Mouse (Mus musculus) MEL (cell line): Measurements from ENCODE around the gene Acd. TPM values are rescaled to one million over a fixed set of nuclear protein-coding genes. Genes with fewer than 3 reads are reported as not detected.
A peak's percentile ranks its signal among the peaks of the same experiment; 100 is the strongest.

ENCODE experiments used
- DNase-seq: peaks from one replicate; pipeline ENCODE4 v3.0.0; 2011; ENCODE audit warnings: low read depth, low spot score
- H3K27ac ChIP-seq: 2 replicates; pipeline ENCODE4 v1.5.1; 2012; ENCODE audit warnings: low read depth, mild to moderate bottlenecking, control low read depth, low read length, moderate library complexity; ENCODE audit not compliant: control insufficient read depth
- H3K27me3 ChIP-seq, 2 experiments: fragments of 150-350 bp in 1 of 2; sonication (generic) in 1 of 2; 2 replicates each; pipeline ENCODE4 v1.6.1; 2012; ENCODE audit warnings: low read length in 2 of 2, mild to moderate bottlenecking in 2 of 2, improper control_type of control experiment in 1 of 2, moderate library complexity in 1 of 2; ENCODE audit not compliant: insufficient read depth in 2 of 2, control insufficient read depth in 1 of 2
- H3K36me3 ChIP-seq, 2 experiments: 2 replicates each; pipeline ENCODE4 v1.6.1; 2012 to 2014; ENCODE audit warnings: low read length in 2 of 2, improper control_type of control experiment in 1 of 2, inconsistent platforms in 1 of 2, mild to moderate bottlenecking in 1 of 2; ENCODE audit not compliant: insufficient read depth in 2 of 2, control insufficient read depth in 1 of 2
- H3K4me1 ChIP-seq, 2 experiments: fragments of 150-350 bp in 1 of 2; sonication (generic) in 1 of 2; 2 replicates each; pipeline ENCODE4 v1.6.1; 2012; ENCODE audit warnings: low read length in 2 of 2, improper control_type of control experiment in 1 of 2, mild to moderate bottlenecking in 1 of 2; ENCODE audit not compliant: insufficient read depth in 2 of 2, control insufficient read depth in 1 of 2
- H3K4me3 ChIP-seq, 2 experiments: fragments of 150-350 bp in 1 of 2; sonication (generic) in 1 of 2; 2 replicates each; pipeline ENCODE4 v1.5.1; 2012; ENCODE audit warnings: low read depth in 2 of 2, low read length in 2 of 2, mild to moderate bottlenecking in 2 of 2, moderate library complexity in 2 of 2, control low read depth in 1 of 2, improper control_type of control experiment in 1 of 2; ENCODE audit not compliant: control insufficient read depth in 1 of 2, insufficient read depth in 1 of 2
- H3K79me2 ChIP-seq: 2 replicates; pipeline ENCODE4 v1.6.1; 2012; ENCODE audit warnings: mild to moderate bottlenecking, low read length, moderate library complexity; ENCODE audit not compliant: control insufficient read depth, poor library complexity, insufficient read depth
- H3K9ac ChIP-seq: 2 replicates; pipeline ENCODE4 v1.6.1; 2012; ENCODE audit warnings: low read depth, mild to moderate bottlenecking, control low read depth, low read length, moderate library complexity; ENCODE audit not compliant: control insufficient read depth, poor library complexity, severe bottlenecking
- H3K9me3 ChIP-seq: fragments of 150-350 bp; sonication (generic); replicated peaks from 2 replicates; pipeline ENCODE4 v1.6.1; 2012; ENCODE audit warnings: mild to moderate bottlenecking, low read length, improper control_type of control experiment, moderate library complexity; ENCODE audit not compliant: insufficient read depth
- BHLHE40 ChIP-seq: IDR thresholded peaks from 2 replicates; pipeline ENCODE4 v1.6.1; 2012; ENCODE audit warnings: low read depth, mild to moderate bottlenecking, inconsistent platforms, low read length, improper control_type of control experiment, borderline replicate concordance
- CHD1 ChIP-seq: IDR thresholded peaks from 2 replicates; pipeline ENCODE4 v1.6.1; 2012; ENCODE audit warnings: low read depth, mild to moderate bottlenecking, inconsistent platforms, low read length, improper control_type of control experiment
- CHD2 ChIP-seq: IDR thresholded peaks from 2 replicates; pipeline ENCODE4 v1.6.1; 2011; ENCODE audit warnings: low read length, improper control_type of control experiment
- E2F4 ChIP-seq: IDR thresholded peaks from 2 replicates; pipeline ENCODE4 v1.6.1; 2011; ENCODE audit warnings: low read depth, low read length, improper control_type of control experiment, borderline replicate concordance
- GABPA ChIP-seq: IDR thresholded peaks from 2 replicates; pipeline ENCODE4 v1.6.1; 2012; ENCODE audit warnings: low read depth, mild to moderate bottlenecking, inconsistent platforms, low read length, improper control_type of control experiment, moderate library complexity
- GATA1 ChIP-seq: IDR thresholded peaks from 2 replicates; pipeline ENCODE4 v1.6.1; 2011; ENCODE audit warnings: low read depth, low read length, improper control_type of control experiment
- HCFC1 ChIP-seq: IDR thresholded peaks from 2 replicates; pipeline ENCODE4 v1.6.1; 2012; ENCODE audit warnings: low read depth, mild to moderate bottlenecking, inconsistent platforms, low read length, improper control_type of control experiment, moderate library complexity
- MAFK ChIP-seq: IDR thresholded peaks from 2 replicates; pipeline ENCODE4 v1.6.1; 2011; ENCODE audit warnings: low read depth, mild to moderate bottlenecking, low read length, improper control_type of control experiment, borderline replicate concordance
- MAX ChIP-seq: IDR thresholded peaks from 2 replicates; pipeline ENCODE4 v1.6.1; 2011; ENCODE audit warnings: low read length, improper control_type of control experiment
- MAZ ChIP-seq: IDR thresholded peaks from 2 replicates; pipeline ENCODE4 v1.6.1; 2012; ENCODE audit warnings: low read depth, mild to moderate bottlenecking, inconsistent platforms, low read length, improper control_type of control experiment
- MEF2A ChIP-seq: IDR thresholded peaks from 2 replicates; pipeline ENCODE4 v1.6.1; 2014; ENCODE audit warnings: low read depth, mild to moderate bottlenecking, inconsistent platforms, low read length, improper control_type of control experiment; ENCODE audit not compliant: poor library complexity, insufficient replicate concordance, severe bottlenecking; ENCODE audit errors: extremely low read depth
- MXI1 ChIP-seq: IDR thresholded peaks from 2 replicates; pipeline ENCODE4 v1.6.1; 2011; ENCODE audit warnings: mild to moderate bottlenecking, low read depth, low read length, improper control_type of control experiment
- MYB ChIP-seq: IDR thresholded peaks from 2 replicates; pipeline ENCODE4 v1.6.1; 2011; ENCODE audit warnings: mild to moderate bottlenecking, low read depth, low read length, improper control_type of control experiment
- MYC ChIP-seq: IDR thresholded peaks from 2 replicates; pipeline ENCODE4 v1.6.1; 2011; ENCODE audit warnings: low read depth, mild to moderate bottlenecking, low read length, improper control_type of control experiment, moderate library complexity
- NRF1 ChIP-seq: IDR thresholded peaks from 2 replicates; pipeline ENCODE4 v1.6.1; 2014; ENCODE audit warnings: low read depth, mild to moderate bottlenecking, inconsistent platforms, low read length, improper control_type of control experiment, moderate library complexity; ENCODE audit not compliant: poor library complexity, insufficient read depth, severe bottlenecking
- POLR2AphosphoS2 ChIP-seq: IDR thresholded peaks from 2 replicates; pipeline ENCODE4 v1.6.1; 2011; ENCODE audit warnings: low read length, improper control_type of control experiment
- RCOR1 ChIP-seq: IDR thresholded peaks from 2 replicates; pipeline ENCODE4 v1.6.1; 2012; ENCODE audit warnings: low read depth, mild to moderate bottlenecking, inconsistent platforms, low read length, improper control_type of control experiment
- SIN3A ChIP-seq: IDR thresholded peaks from 2 replicates; pipeline ENCODE4 v1.6.1; 2012; ENCODE audit warnings: low read length, improper control_type of control experiment, inconsistent platforms
- TBP ChIP-seq: IDR thresholded peaks from 2 replicates; pipeline ENCODE4 v1.8.0; 2011; ENCODE audit warnings: low read depth, low read length, improper control_type of control experiment
- TCF12 ChIP-seq: IDR thresholded peaks from 2 replicates; pipeline ENCODE4 v1.6.1; 2014; ENCODE audit warnings: low read depth, mild to moderate bottlenecking, inconsistent platforms, low read length, improper control_type of control experiment, moderate library complexity
- ZC3H11A ChIP-seq: IDR thresholded peaks from 2 replicates; pipeline ENCODE4 v1.6.1; 2012; ENCODE audit warnings: low read depth, mild to moderate bottlenecking, inconsistent platforms, low read length, improper control_type of control experiment
- ZMIZ1 ChIP-seq: IDR thresholded peaks from 2 replicates; pipeline ENCODE4 v1.6.1; 2012; ENCODE audit warnings: low read depth, mild to moderate bottlenecking, inconsistent platforms, low read length, improper control_type of control experiment, moderate library complexity
- ZNF384 ChIP-seq: IDR thresholded peaks from 2 replicates; pipeline ENCODE4 v1.6.1; 2012; ENCODE audit warnings: low read depth, mild to moderate bottlenecking, inconsistent platforms, low read length, improper control_type of control experiment
- polyA plus RNA-seq, 2 experiments: library from polyadenylated mRNA; stranded (reverse) in 1 of 2; unstranded in 1 of 2; fragments of >175 nt in 1 of 2; fragments of >200 nt in 1 of 2; gene quantifications; 2 replicates each; pipeline versions ENCODE4 v1.2.1 to v1.2.4; 2012; ENCODE audit warnings: low replicate concordance in 2 of 2, low read depth in 1 of 2; ENCODE audit not compliant: insufficient read length in 2 of 2, insufficient read depth in 1 of 2, missing spikeins in 1 of 2
- total RNA-seq: library from RNA; depleted of rRNA; stranded (reverse); fragments of 300-350 nt; gene quantifications from 2 replicates; pipeline ENCODE4 v1.2.3, GENCODE M21; 2012

The Acd gene
- total and polyA plus RNA-seq, 3 experiments = 7.5 to 53.9 TPM; not detected in 1

DNA sequence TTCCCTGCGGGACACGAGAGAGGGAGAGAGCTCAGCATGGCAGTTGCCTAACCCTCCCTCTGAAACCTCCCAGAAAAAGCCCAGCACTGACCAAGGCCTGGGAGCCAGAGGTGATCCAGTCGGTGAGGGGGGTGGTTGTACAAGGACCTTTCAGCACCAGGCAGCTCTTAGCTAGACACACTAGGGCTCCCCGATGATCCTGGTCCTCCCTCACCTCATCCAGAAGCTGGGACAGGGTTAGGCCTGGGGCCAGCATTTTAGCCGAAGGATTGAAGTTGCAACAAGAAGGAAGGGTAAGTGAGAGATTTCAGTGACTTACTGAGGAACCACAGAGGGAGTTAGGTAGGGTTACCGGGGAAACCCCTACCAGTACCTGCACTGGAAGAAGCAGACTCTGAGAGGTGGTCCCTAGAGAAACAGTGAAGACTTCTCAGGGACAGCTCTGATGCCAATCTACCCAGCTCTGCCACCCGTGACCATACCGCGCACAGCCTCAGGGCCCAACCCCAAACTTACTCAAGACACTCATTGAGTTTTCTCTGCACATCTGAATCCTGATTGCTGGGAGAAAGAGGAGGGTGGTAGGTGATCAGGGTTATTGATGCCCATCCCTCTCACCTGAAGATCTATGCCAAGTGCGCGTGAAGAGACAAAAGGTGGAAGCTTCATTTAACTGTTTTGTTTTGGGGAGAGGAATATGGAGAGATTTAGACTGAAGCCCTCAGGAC lies 1.2 kb downstream of the Acd start:
- no peaks in the 10 kb centered on the region; a peak in 3 of 4 replicates for H3K36me3 ChIP-seq
- TF ChIP-seq MAFK (no peak), MAX (no peak), TBP (no peak), MAZ (no peak), ZC3H11A (no peak), RCOR1 (no peak), BHLHE40 (no peak), MYC (no peak), NRF1 (no peak), POLR2AphosphoS2 (no peak), GABPA (no peak), TCF12 (no peak), GATA1 (no peak)
- no peaks in the 10 kb centered on the region for H3K9me3 ChIP-seq
- H3K4me1 ChIP-seq = peaks cover 0 to 6% of the 10 kb centered on the region in 2 experiments; a peak in 3 of 4 replicates
- no peak overlapping the region for H3K27ac ChIP-seq
- H3K4me3 ChIP-seq = no peak overlapping the region; a peak in 1 of 4 replicates
- H3K79me2 ChIP-seq = peaks cover 3% of the 10 kb centered on the region; the same call in 1 of the 2 replicates
- peak overlapping the region; percentile 92 for H3K9ac ChIP-seq
- no peaks in the 10 kb centered on the region for H3K27me3 ChIP-seq
- DNase-seq = no peak

DNA sequence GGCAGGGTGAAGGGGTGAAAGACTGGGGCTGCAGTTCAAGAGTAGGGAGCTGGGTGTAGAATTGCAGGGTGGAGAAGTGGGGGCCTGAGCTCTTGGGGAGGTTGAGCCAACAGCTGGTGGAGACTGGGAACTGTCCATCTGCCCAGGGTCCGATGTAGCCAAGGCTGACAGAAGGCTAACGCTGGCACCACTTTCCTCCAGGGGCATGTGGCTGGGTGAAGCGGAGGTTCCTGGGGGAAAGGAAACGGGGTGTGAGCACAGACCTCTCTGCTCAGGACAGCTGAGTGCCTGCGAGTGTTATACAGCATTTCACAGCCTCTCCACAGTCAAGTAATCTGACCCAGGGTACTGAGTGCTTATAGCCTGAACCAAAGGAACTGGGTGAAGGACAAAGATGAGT lies 2.2 kb downstream of the Acd start:
- H3K36me3 ChIP-seq = no peaks in the 10 kb centered on the region; a peak in 3 of 4 replicates

More for the DNA sequence above, 2.2 kb downstream of the Acd start:
- H3K9ac ChIP-seq = no peak overlapping the region
- DNase-seq = no peak
- H3K9me3 ChIP-seq = no peaks in the 10 kb centered on the region
- no peak overlapping the region for H3K4me3 ChIP-seq
- H3K27me3 ChIP-seq = no peaks in the 10 kb centered on the region
- peaks cover 0 to 6% of the 10 kb centered on the region in 2 experiments; a peak in 3 of 4 replicates for H3K4me1 ChIP-seq
- TF ChIP-seq TBP (no peak), ZNF384 (no peak), MXI1 (no peak), MYB (no peak), NRF1 (no peak), MAFK (no peak), CHD1 (no peak), ZC3H11A (no peak), ZMIZ1 (no peak), E2F4 (no peak), CHD2 (no peak), MEF2A (no peak), SIN3A (no peak), HCFC1 (no peak)
- peaks cover 3% of the 10 kb centered on the region; the same call in 1 of the 2 replicates for H3K79me2 ChIP-seq
- no peak overlapping the region for H3K27ac ChIP-seq
